Mouse (Mus musculus) ES-E14 (cell line): ENCODE data around the gene Cd302.

Source experiments
- CHD2 ChIP-seq: IDR thresholded peaks from 2 replicates; pipeline ENCODE4 v1.6.1; 2014; ENCODE audit warnings: mild to moderate bottlenecking, low read depth, low read length, inconsistent platforms
- MAFK ChIP-seq: IDR thresholded peaks from 2 replicates; pipeline ENCODE4 v1.6.1; 2014; ENCODE audit warnings: mild to moderate bottlenecking, low read depth, low read length, inconsistent platforms; ENCODE audit not compliant: insufficient read depth
- ZC3H11A ChIP-seq: IDR thresholded peaks from 2 replicates; pipeline ENCODE4 v1.6.1; 2012; ENCODE audit warnings: low read depth, mild to moderate bottlenecking, inconsistent platforms, low read length, borderline replicate concordance

GRCm38 (mm10) chr2:60259186-60259585, 25.1 kb downstream of the Cd302 start:
- TF ChIP-seq MAFK (no peak), ZC3H11A (no peak), CHD2 (no peak)
